Mouse (Mus musculus): ENCODE data around the gene Gm2663. TPM values are rescaled to one million over a fixed set of nuclear protein-coding genes. Genes with fewer than 3 reads are reported as not detected.
"Not testable (repeated sequence)": the region's sequence is repeated elsewhere in the genome, so short reads cannot be mapped to it uniquely, and the experiment has no call there.

The Gm2663 gene
- not detected in 2 replicates for polyA plus RNA-seq (2014; fragmentation: Nextera tagmentation; extraction: Ambion mirVana)

- not testable (repeated sequence) for H3K4me2 ChIP-seq (ENCODE audit: low read length); H3K9me3 ChIP-seq (ENCODE audit: control insufficient read depth, low read length); H3K36me3 ChIP-seq (ENCODE audit: control insufficient read depth, insufficient read depth, low read length); H3K9ac ChIP-seq (replicated peaks; ENCODE audit: low read length); H3K27me3 ChIP-seq (ENCODE audit: control insufficient read depth, insufficient read depth, low read length); H3K4me1 ChIP-seq (ENCODE audit: control insufficient read depth, insufficient read depth, low read length); H3K27ac ChIP-seq (replicated peaks; ENCODE audit: low read depth, low read length); H3K4me3 ChIP-seq (replicated peaks; ENCODE audit: low read depth, low read length); ATAC-seq (ENCODE audit: low FRiP score, low TSS enrichment); DNase-seq
Measured at GRCm38 (mm10) chr6:40999379-40999778, at the start of gene Gm2663. Gene Gm2663, minus strand, starts transcription at chr6:40999479.

GRCm38 (mm10) chr6:41048602-41049001 lies 49.3 kb upstream of the Gm2663 start:
- H3K27me3 ChIP-seq (ENCODE audit: control insufficient read depth, insufficient read depth, low read length): no peaks in the 10 kb centered on the region
- WGBS: 83% methylated on average over 1 of the region's 1 CpGs
- H3K9me3 ChIP-seq (ENCODE audit: control insufficient read depth, low read length): no peaks in the 10 kb centered on the region
- H3K4me1 ChIP-seq (ENCODE audit: control insufficient read depth, insufficient read depth, low read length): no peaks in the 10 kb centered on the region
- H3K4me2 ChIP-seq (ENCODE audit: low read length): no peak overlapping the region
- H3K27ac ChIP-seq (replicated peaks; ENCODE audit: low read depth, low read length): no peak overlapping the region
- no peaks in the 10 kb centered on the region for H3K36me3 ChIP-seq (ENCODE audit: control insufficient read depth, insufficient read depth, low read length)
- H3K4me3 ChIP-seq (replicated peaks; ENCODE audit: low read depth, low read length): no peak overlapping the region
- DNase-seq: no peak
- H3K9ac ChIP-seq (replicated peaks; ENCODE audit: low read length): no peak overlapping the region
- ATAC-seq (ENCODE audit: low FRiP score, low TSS enrichment): no peak

- DNase-seq (no peak), ATAC-seq (ENCODE audit: low FRiP score, low TSS enrichment) (no peak)
- Histone ChIP-seq H3K9ac (replicated peaks; ENCODE audit: low read length) (no peak overlapping the region), H3K4me1 (ENCODE audit: control insufficient read depth, insufficient read depth, low read length) (no peaks in the 10 kb centered on the region), H3K4me3 (replicated peaks; ENCODE audit: low read depth, low read length) (no peak overlapping the region), H3K9me3 (ENCODE audit: control insufficient read depth, low read length) (no peaks in the 10 kb centered on the region), H3K4me2 (ENCODE audit: low read length) (no peak overlapping the region), H3K27me3 (ENCODE audit: control insufficient read depth, insufficient read depth, low read length) (no peaks in the 10 kb centered on the region), H3K36me3 (ENCODE audit: control insufficient read depth, insufficient read depth, low read length) (no peaks in the 10 kb centered on the region), H3K27ac (replicated peaks; ENCODE audit: low read depth, low read length) (no peak overlapping the region)
- 86% methylated on average over 1 of the region's 1 CpGs for WGBS
Measured at GRCm38 (mm10) chr6:41047961-41048360, 48.7 kb upstream of the Gm2663 start.

GRCm38 (mm10) chr6:41047202-41047601 lies 47.9 kb upstream of the Gm2663 start:
- no peaks in the 10 kb centered on the region for H3K4me1 ChIP-seq (ENCODE audit: control insufficient read depth, insufficient read depth, low read length)
- H3K4me2 ChIP-seq (ENCODE audit: low read length): no peak overlapping the region
- 93% methylated on average over 1 of the region's 1 CpGs for WGBS
- H3K27me3 ChIP-seq (ENCODE audit: control insufficient read depth, insufficient read depth, low read length): no peaks in the 10 kb centered on the region
- no peak overlapping the region for H3K27ac ChIP-seq (replicated peaks; ENCODE audit: low read depth, low read length)
- no peaks in the 10 kb centered on the region for H3K9me3 ChIP-seq (ENCODE audit: control insufficient read depth, low read length)
- DNase-seq (no peak), ATAC-seq (ENCODE audit: low FRiP score, low TSS enrichment) (no peak)
- H3K36me3 ChIP-seq (ENCODE audit: control insufficient read depth, insufficient read depth, low read length): no peaks in the 10 kb centered on the region
- H3K9ac ChIP-seq (replicated peaks; ENCODE audit: low read length): no peak overlapping the region
- no peak overlapping the region for H3K4me3 ChIP-seq (replicated peaks; ENCODE audit: low read depth, low read length)

GRCm38 (mm10) chr6:41046553-41046952 lies 47.3 kb upstream of the Gm2663 start:
- WGBS: 70% methylated on average over 2 of the region's 2 CpGs
- no peak for DNase-seq
- H3K9ac ChIP-seq (replicated peaks; ENCODE audit: low read length): no peak overlapping the region
- no peak for ATAC-seq (ENCODE audit: low FRiP score, low TSS enrichment)
- H3K9me3 ChIP-seq (ENCODE audit: control insufficient read depth, low read length): no peaks in the 10 kb centered on the region
- no peak overlapping the region for H3K27ac ChIP-seq (replicated peaks; ENCODE audit: low read depth, low read length)
- no peak overlapping the region for H3K4me2 ChIP-seq (ENCODE audit: low read length)
- no peaks in the 10 kb centered on the region for H3K27me3 ChIP-seq (ENCODE audit: control insufficient read depth, insufficient read depth, low read length)
- no peaks in the 10 kb centered on the region for H3K4me1 ChIP-seq (ENCODE audit: control insufficient read depth, insufficient read depth, low read length)
- H3K36me3 ChIP-seq (ENCODE audit: control insufficient read depth, insufficient read depth, low read length): no peaks in the 10 kb centered on the region
- no peak overlapping the region for H3K4me3 ChIP-seq (replicated peaks; ENCODE audit: low read depth, low read length)

- Histone ChIP-seq H3K4me3 (replicated peaks; ENCODE audit: low read depth, low read length) (no peak overlapping the region), H3K4me1 (ENCODE audit: control insufficient read depth, insufficient read depth, low read length) (no peaks in the 10 kb centered on the region), H3K27ac (replicated peaks; ENCODE audit: low read depth, low read length) (no peak overlapping the region), H3K27me3 (ENCODE audit: control insufficient read depth, insufficient read depth, low read length) (no peaks in the 10 kb centered on the region), H3K4me2 (ENCODE audit: low read length) (no peak overlapping the region), H3K9ac (replicated peaks; ENCODE audit: low read length) (no peak overlapping the region), H3K9me3 (ENCODE audit: control insufficient read depth, low read length) (no peaks in the 10 kb centered on the region), H3K36me3 (ENCODE audit: control insufficient read depth, insufficient read depth, low read length) (no peaks in the 10 kb centered on the region)
- no peak for ATAC-seq (ENCODE audit: low FRiP score, low TSS enrichment)
- DNase-seq: no peak
- WGBS: 86% methylated on average over 1 of the region's 1 CpGs
Measured at GRCm38 (mm10) chr6:41044753-41045152, 45.5 kb upstream of the Gm2663 start.

- no peak overlapping the region for H3K27ac ChIP-seq (replicated peaks; ENCODE audit: low read depth, low read length)
- H3K4me3 ChIP-seq (replicated peaks; ENCODE audit: low read depth, low read length): no peak overlapping the region
- DNase-seq: no peak
- no peak overlapping the region for H3K9ac ChIP-seq (replicated peaks; ENCODE audit: low read length)
- H3K9me3 ChIP-seq (ENCODE audit: control insufficient read depth, low read length): no peaks in the 10 kb centered on the region
- ATAC-seq (ENCODE audit: low FRiP score, low TSS enrichment): no peak
- no peaks in the 10 kb centered on the region for H3K27me3 ChIP-seq (ENCODE audit: control insufficient read depth, insufficient read depth, low read length)
- no peaks in the 10 kb centered on the region for H3K4me1 ChIP-seq (ENCODE audit: control insufficient read depth, insufficient read depth, low read length)
- 81% methylated on average over 1 of the region's 1 CpGs for WGBS
- H3K4me2 ChIP-seq (ENCODE audit: low read length): no peak overlapping the region
- no peaks in the 10 kb centered on the region for H3K36me3 ChIP-seq (ENCODE audit: control insufficient read depth, insufficient read depth, low read length)
Measured at GRCm38 (mm10) chr6:41044314-41044713, 45.0 kb upstream of the Gm2663 start.

GRCm38 (mm10) chr6:41035409-41035808 lies 36.1 kb upstream of the Gm2663 start, which contains the start of gene 2210010C04Rik:
Gene 2210010C04Rik, minus strand, starts transcription at chr6:41035509.
- Histone ChIP-seq H3K9me3 (ENCODE audit: control insufficient read depth, low read length) (no peaks in the 10 kb centered on the region), H3K4me2 (ENCODE audit: low read length) (no peak within 1 kb of the TSS), H3K9ac (replicated peaks; ENCODE audit: low read length) (no peak within 1 kb of the TSS), H3K4me3 (replicated peaks; ENCODE audit: low read depth, low read length) (no peak within 1 kb of the TSS), H3K36me3 (ENCODE audit: control insufficient read depth, insufficient read depth, low read length) (no peaks in the 10 kb centered on the region), H3K27ac (replicated peaks; ENCODE audit: low read depth, low read length) (no peak within 1 kb of the TSS), H3K4me1 (ENCODE audit: control insufficient read depth, insufficient read depth, low read length) (no peaks in the 10 kb centered on the region), H3K27me3 (ENCODE audit: control insufficient read depth, insufficient read depth, low read length) (no peaks in the 10 kb centered on the region)
- ATAC-seq (ENCODE audit: low FRiP score, low TSS enrichment) (no peak), DNase-seq (no peak)

- Histone ChIP-seq H3K36me3 (ENCODE audit: control insufficient read depth, insufficient read depth, low read length) (no peaks in the 10 kb centered on the region), H3K27ac (replicated peaks; ENCODE audit: low read depth, low read length) (no peak overlapping the region), H3K4me3 (replicated peaks; ENCODE audit: low read depth, low read length) (no peak overlapping the region), H3K9me3 (ENCODE audit: control insufficient read depth, low read length) (no peaks in the 10 kb centered on the region), H3K4me1 (ENCODE audit: control insufficient read depth, insufficient read depth, low read length) (no peaks in the 10 kb centered on the region), H3K9ac (replicated peaks; ENCODE audit: low read length) (no peak overlapping the region), H3K4me2 (ENCODE audit: low read length) (no peak overlapping the region), H3K27me3 (ENCODE audit: control insufficient read depth, insufficient read depth, low read length) (no peaks in the 10 kb centered on the region)
- 86% methylated on average over 6 of the region's 6 CpGs for WGBS
- no peak for DNase-seq
- no peak for ATAC-seq (ENCODE audit: low FRiP score, low TSS enrichment)
Measured at GRCm38 (mm10) chr6:41032802-41033201, 33.5 kb upstream of the Gm2663 start.

Data from midbrain, embryonic 14.5 days (tissue).